Mouse (Mus musculus): ENCODE measurements around the gene 4930503B20Rik. TPM values are rescaled to one million over a fixed set of nuclear protein-coding genes. Genes with fewer than 3 reads are reported as not detected.

4930503B20Rik gene
- polyA plus RNA-seq, 1 experiment from 2014 or later, result not detected

GRCm38 (mm10) chr3:146641818-146642427 is 9.2 kb downstream of the 4930503B20Rik start:
- Histone ChIP-seq H3K27ac (no peak overlapping the region), H3K36me3 (no peaks in the 10 kb centered on the region), H3K9me3 (no peaks in the 10 kb centered on the region), H3K9ac (replicated peaks) (no peak overlapping the region), H3K27me3 (no peaks in the 10 kb centered on the region), H3K4me3 (replicated peaks) (no peak overlapping the region), H3K4me2 (replicated peaks) (no peak overlapping the region), H3K4me1 (replicated peaks) (no peaks in the 10 kb centered on the region)
- ATAC-seq, result no peak
- 61% methylated on average over 4 of the region's 4 CpGs for WGBS

DNA sequence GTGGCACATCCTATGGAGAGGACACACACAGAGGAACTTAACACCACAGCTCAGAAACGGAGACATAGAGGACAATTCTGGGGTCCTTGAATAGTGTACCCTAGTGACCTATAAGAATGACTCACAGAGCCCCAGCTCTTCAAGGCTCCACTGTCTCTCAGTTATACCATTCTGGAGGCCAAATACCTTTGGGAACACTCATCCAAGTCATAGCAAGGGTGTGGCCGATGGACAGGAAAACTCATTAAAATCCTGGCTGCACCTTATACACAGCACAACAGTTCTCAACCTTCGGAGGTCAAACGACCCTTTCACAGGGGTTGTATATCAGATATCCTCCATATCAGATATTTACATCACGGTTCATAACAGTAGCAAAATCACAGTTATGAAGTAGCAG is 18.6 kb downstream of the 4930503B20Rik start:
- H3K9ac ChIP-seq (replicated peaks), result no peak overlapping the region
- H3K36me3 ChIP-seq, result no peaks in the 10 kb centered on the region
- no peaks in the 10 kb centered on the region for H3K4me1 ChIP-seq (replicated peaks)
- no peak overlapping the region for H3K4me3 ChIP-seq (replicated peaks)
- no peaks in the 10 kb centered on the region for H3K27me3 ChIP-seq
- H3K9me3 ChIP-seq, result no peaks in the 10 kb centered on the region
- 89% methylated on average over 5 of the region's 5 CpGs for WGBS
- no peak overlapping the region for H3K27ac ChIP-seq
- no peak for ATAC-seq
- no peak overlapping the region for H3K4me2 ChIP-seq (replicated peaks)

GRCm38 (mm10) chr3:146628227-146628982 is 22.7 kb downstream of the 4930503B20Rik start:
- H3K4me3 ChIP-seq (replicated peaks), result no peak overlapping the region
- no peaks in the 10 kb centered on the region for H3K9me3 ChIP-seq
- no peaks in the 10 kb centered on the region for H3K27me3 ChIP-seq
- H3K9ac ChIP-seq (replicated peaks), result no peak overlapping the region
- no peak for ATAC-seq
- WGBS, result 73% methylated on average over 8 of the region's 8 CpGs
- H3K36me3 ChIP-seq, result no peaks in the 10 kb centered on the region
- H3K4me1 ChIP-seq (replicated peaks), result no peaks in the 10 kb centered on the region
- no peak overlapping the region for H3K4me2 ChIP-seq (replicated peaks)
- H3K27ac ChIP-seq, result no peak overlapping the region

GRCm38 (mm10) chr3:146625766-146626165 is 25.4 kb downstream of the 4930503B20Rik start:
- Histone ChIP-seq H3K27me3 (no peaks in the 10 kb centered on the region), H3K4me1 (replicated peaks) (no peaks in the 10 kb centered on the region), H3K4me3 (replicated peaks) (no peak overlapping the region), H3K9me3 (no peaks in the 10 kb centered on the region), H3K36me3 (no peaks in the 10 kb centered on the region), H3K9ac (replicated peaks) (no peak overlapping the region), H3K4me2 (replicated peaks) (no peak overlapping the region), H3K27ac (no peak overlapping the region)
- WGBS, result 95% methylated on average over 4 of the region's 4 CpGs
- no peak for ATAC-seq

DNA sequence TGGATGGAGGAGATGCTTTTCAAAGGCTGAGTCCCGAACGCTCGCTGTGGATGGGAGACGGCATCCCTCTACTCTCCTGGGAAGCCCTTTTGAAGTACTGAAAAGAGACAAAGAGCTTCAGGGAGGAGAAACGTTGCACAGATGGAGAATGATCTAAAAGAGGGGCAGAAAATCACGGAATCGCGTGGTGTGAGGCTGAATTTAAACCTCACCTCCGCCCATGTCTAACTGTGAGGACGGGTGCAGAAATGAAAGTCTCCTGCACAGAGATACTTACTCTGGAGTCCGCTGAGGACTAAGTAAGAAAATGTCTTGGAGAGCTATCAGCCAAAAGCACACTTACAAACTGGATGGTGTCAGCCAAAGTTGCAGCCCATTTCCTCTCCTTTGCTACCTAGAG is 29.2 kb downstream of the 4930503B20Rik start:
- Histone ChIP-seq H3K27me3 (no peaks in the 10 kb centered on the region), H3K27ac (no peak overlapping the region), H3K9me3 (no peaks in the 10 kb centered on the region), H3K9ac (replicated peaks) (no peak overlapping the region), H3K36me3 (no peaks in the 10 kb centered on the region), H3K4me1 (replicated peaks) (no peaks in the 10 kb centered on the region), H3K4me2 (replicated peaks) (no peak overlapping the region), H3K4me3 (replicated peaks) (no peak overlapping the region)
- WGBS, result 82% methylated on average over 11 of the region's 11 CpGs
- ATAC-seq, result no peak

DNA sequence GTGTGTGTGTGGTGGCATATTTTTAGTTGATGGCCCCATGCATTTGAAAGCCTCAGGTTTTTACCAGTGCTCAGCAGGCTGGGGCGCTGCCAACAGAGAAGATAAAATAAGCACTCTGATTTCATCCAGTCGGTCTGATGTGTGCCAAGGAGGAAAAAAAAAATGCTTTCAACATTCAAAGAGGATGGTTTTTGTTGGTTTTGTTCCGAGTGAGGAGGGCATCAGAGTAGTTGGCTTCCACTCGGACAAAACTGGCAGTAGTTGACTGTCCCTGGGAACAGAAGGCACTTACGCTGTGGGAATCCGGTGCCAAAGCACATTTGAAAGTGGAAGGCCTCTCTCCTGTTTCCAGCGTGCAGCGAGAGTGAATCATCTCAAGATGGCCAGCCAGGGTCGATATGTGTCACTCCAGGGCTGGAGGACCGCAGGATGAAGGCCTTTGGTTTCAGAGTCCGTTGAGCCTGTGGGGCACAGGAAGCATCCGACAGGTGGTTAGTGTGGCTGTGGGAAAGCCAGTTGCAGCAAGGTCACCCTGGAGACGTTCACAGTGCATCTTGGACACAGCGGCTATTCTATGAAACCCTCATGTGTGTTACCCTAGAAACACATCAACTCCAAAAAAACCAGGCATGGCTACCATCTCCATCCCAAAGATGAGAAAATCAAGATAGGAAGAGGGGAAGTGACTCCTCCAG is 30.4 kb downstream of the 4930503B20Rik start:
- H3K9ac ChIP-seq (replicated peaks), result no peak overlapping the region
- no peak for ATAC-seq
- H3K27ac ChIP-seq, result no peak overlapping the region
- no peaks in the 10 kb centered on the region for H3K9me3 ChIP-seq
- no peak overlapping the region for H3K4me3 ChIP-seq (replicated peaks)
- no peaks in the 10 kb centered on the region for H3K36me3 ChIP-seq
- H3K4me1 ChIP-seq (replicated peaks), result no peaks in the 10 kb centered on the region
- no peak overlapping the region for H3K4me2 ChIP-seq (replicated peaks)
- H3K27me3 ChIP-seq, result no peaks in the 10 kb centered on the region
- 87% methylated on average over 14 of the region's 14 CpGs for WGBS

- 89% methylated on average over 10 of the region's 10 CpGs for WGBS
- Histone ChIP-seq H3K4me2 (replicated peaks) (no peak overlapping the region), H3K9me3 (no peaks in the 10 kb centered on the region), H3K9ac (replicated peaks) (no peak overlapping the region), H3K4me3 (replicated peaks) (no peak overlapping the region), H3K27ac (no peak overlapping the region), H3K36me3 (no peaks in the 10 kb centered on the region), H3K4me1 (replicated peaks) (no peaks in the 10 kb centered on the region), H3K27me3 (no peaks in the 10 kb centered on the region)
- ATAC-seq, result no peak
Measured at GRCm38 (mm10) chr3:146620101-146620500, 31.0 kb downstream of the 4930503B20Rik start.

DNA sequence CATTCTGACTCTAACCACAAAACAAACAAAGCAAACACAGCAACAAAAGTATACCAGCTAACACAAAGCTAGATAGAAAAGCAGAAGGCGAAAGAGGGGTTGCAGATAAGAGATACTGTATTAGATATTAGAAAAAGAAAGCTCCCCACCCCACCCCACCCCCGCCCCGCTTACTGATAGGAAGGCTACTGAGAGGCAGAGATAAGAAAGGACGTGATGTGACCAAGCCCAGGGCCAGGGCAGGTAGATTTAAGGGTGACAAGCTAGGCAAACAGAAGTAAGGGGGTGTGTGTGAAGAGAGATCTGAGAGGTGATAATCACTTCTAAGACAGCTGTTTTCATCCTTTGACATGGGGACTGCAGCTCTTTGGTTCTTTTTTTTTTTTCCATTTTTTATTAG is 32.8 kb downstream of the 4930503B20Rik start:
- Histone ChIP-seq H3K4me1 (replicated peaks) (no peaks in the 10 kb centered on the region), H3K4me3 (replicated peaks) (no peak overlapping the region), H3K36me3 (no peaks in the 10 kb centered on the region), H3K4me2 (replicated peaks) (no peak overlapping the region), H3K9me3 (no peaks in the 10 kb centered on the region), H3K27me3 (no peaks in the 10 kb centered on the region), H3K27ac (no peak overlapping the region), H3K9ac (replicated peaks) (no peak overlapping the region)
- 81% methylated on average over 4 of the region's 4 CpGs for WGBS
- no peak for ATAC-seq

- H3K4me1 ChIP-seq (replicated peaks), result no peaks in the 10 kb centered on the region
- no peak overlapping the region for H3K27ac ChIP-seq
- no peaks in the 10 kb centered on the region for H3K9me3 ChIP-seq
- no peak for ATAC-seq
- no peak overlapping the region for H3K9ac ChIP-seq (replicated peaks)
- H3K4me2 ChIP-seq (replicated peaks), result no peak overlapping the region
- H3K27me3 ChIP-seq, result no peaks in the 10 kb centered on the region
- H3K36me3 ChIP-seq, result no peaks in the 10 kb centered on the region
- no peak overlapping the region for H3K4me3 ChIP-seq (replicated peaks)
Measured at GRCm38 (mm10) chr3:146617946-146618345, 33.2 kb downstream of the 4930503B20Rik start.

DNA sequence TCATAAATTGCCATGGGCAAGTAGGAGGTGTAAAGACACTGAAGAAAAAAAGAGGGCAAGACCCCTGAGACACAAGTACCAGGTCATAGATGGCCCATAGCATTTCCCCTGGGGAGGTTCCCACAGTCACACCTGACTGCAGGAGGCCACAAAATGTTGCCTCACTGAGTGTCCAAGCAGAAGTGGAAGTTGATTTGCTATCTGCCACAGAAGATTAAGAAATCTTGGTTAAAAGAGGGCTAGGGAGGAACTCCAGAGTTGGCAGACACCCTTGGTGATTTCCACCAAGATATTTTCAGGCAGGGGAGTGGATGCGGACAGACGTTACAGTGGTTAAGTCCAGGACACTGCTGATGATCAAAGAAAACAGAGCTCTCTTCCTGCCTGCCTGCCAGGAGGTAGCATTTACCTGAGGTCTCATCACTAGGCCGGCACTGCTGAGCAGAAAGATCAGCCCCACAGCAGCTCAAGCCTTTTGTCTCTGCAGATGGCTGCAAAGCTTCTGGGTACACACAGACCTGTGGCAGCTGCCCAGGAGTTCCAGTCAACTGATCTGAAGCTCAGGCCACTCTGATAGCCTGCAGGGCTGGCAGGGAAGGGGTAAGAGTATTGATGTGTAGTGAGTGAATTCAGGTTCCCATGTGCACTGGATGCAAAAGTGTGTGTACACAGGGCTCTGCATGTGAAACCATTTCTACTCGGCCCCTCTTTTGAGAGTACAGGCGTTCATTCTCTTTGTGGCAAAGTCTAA is 34.4 kb downstream of the 4930503B20Rik start:
- no peaks in the 10 kb centered on the region for H3K4me1 ChIP-seq (replicated peaks)
- H3K27me3 ChIP-seq, result no peaks in the 10 kb centered on the region
- no peak overlapping the region for H3K9ac ChIP-seq (replicated peaks)
- H3K9me3 ChIP-seq, result no peaks in the 10 kb centered on the region
- no peak overlapping the region for H3K27ac ChIP-seq
- no peaks in the 10 kb centered on the region for H3K36me3 ChIP-seq
- H3K4me3 ChIP-seq (replicated peaks), result no peak overlapping the region
- no peak overlapping the region for H3K4me2 ChIP-seq (replicated peaks)
- no peak for ATAC-seq
- WGBS, result 80% methylated on average over 5 of the region's 5 CpGs

DNA sequence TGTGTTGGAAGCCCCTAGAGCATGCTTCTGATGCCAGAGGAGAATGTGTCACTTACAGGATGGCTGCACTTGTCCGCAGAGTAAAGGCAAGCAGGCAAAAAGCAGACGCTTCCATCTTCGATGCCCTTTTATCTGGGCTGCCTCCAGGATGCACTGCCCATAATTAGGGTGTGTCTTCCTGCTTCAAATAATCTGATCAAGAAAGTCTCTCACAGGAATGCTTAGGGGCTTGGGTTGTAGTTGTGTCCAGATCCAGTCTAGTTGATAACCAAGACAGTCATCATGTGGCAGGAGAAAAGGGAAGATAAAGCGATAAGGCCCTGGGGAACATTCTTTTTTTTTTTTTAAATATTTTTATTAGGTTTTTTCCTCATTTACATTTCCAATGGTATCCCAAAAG is 35.6 kb downstream of the 4930503B20Rik start, which contains the start of gene Dnase2b:
Gene Dnase2b (minus strand): TSS at position 101 of the 400 bp plus-strand sequence.
- no peak within 1 kb of the TSS for H3K27ac ChIP-seq
- ATAC-seq, result no peak
- H3K27me3 ChIP-seq, result no peaks in the 10 kb centered on the region
- no peaks in the 10 kb centered on the region for H3K36me3 ChIP-seq
- no peak within 1 kb of the TSS for H3K4me2 ChIP-seq (replicated peaks)
- no peak within 1 kb of the TSS for H3K4me3 ChIP-seq (replicated peaks)
- H3K9ac ChIP-seq (replicated peaks), result no peak within 1 kb of the TSS
- no peaks in the 10 kb centered on the region for H3K4me1 ChIP-seq (replicated peaks)
- WGBS, result 92% methylated on average over 4 of the region's 4 CpGs
- H3K9me3 ChIP-seq, result no peaks in the 10 kb centered on the region

DNA sequence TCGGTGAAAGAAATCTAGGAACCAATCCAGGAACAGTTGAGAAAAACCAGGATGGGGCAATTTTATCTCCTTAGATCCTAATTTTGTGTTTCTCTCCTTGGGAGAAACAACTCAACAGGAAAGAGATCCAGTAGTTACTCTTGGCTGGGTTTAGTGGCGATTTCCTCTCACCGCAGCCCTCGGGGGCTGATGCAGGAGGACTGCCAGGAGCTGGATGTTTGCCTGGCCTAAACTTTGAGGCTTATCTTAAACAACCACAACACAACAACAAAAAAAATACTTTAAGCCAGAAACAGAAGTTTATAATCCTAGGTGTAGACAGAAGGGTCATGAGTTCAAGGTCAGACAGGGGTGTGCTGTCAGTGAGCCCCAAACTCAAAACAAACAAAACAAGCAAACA is 39.3 kb downstream of the 4930503B20Rik start:
- Histone ChIP-seq H3K4me3 (replicated peaks) (no peak overlapping the region), H3K36me3 (no peaks in the 10 kb centered on the region), H3K4me2 (replicated peaks) (no peak overlapping the region), H3K27ac (no peak overlapping the region), H3K27me3 (no peaks in the 10 kb centered on the region), H3K9ac (replicated peaks) (no peak overlapping the region), H3K9me3 (no peaks in the 10 kb centered on the region), H3K4me1 (replicated peaks) (peaks cover 9% of the 10 kb centered on the region)
- ATAC-seq, result no peak
- 96% methylated on average over 4 of the region's 4 CpGs for WGBS

Data from midbrain, embryonic 13.5 days (tissue).